Mouse (Mus musculus) frontal cortex, adult (tissue): ENCODE data around the gene Prkd1.

ENCODE experiments used
- ATAC-seq: cut with Nextera tagmentation; 2 replicates; pipeline ENCODE4 v1.9.2; 2017; ENCODE audit warnings: mild to moderate bottlenecking, moderate library complexity, mixed read lengths; ENCODE audit not compliant: low TSS enrichment

The Prkd1 gene

DNA sequence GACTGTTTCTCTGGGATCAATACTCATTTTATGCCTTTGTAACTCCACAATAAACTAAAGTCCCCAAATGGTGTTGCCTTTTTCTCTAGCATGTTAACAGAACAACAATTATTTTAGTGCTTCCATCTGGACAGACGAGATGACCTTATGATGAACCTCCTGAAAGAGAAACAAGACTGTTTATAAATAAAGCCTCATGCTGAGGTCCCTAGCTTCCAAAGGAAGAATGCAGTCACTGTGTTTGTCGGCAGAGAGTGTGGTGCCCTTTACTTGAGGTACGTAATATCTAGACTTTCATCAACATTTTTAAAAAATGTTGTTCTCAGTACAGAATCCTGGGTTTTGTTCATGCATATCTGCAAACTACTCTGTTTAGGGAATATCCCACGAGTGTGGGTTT lies 90.7 kb downstream of the Prkd1 start:
- ATAC-seq: no peak

DNA sequence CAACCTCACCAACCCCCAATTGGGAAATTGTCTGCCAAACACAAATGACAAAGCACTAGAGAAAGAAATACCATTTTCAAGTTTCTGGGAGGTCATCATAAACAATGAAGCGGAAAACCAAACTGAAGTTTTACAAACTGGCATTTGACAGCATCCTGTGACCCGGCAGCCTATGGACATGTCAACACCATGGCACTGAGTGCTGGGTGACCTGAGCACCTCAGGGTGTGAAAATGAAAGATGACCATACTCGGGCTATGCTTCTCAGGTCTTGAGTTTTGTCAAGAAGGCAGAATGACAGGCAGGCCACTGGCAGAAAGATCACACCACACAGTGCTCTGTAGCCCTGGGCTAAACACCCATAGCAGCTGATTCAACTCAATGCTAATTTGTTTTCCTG lies 94.7 kb downstream of the Prkd1 start:
- ATAC-seq: no peak

DNA sequence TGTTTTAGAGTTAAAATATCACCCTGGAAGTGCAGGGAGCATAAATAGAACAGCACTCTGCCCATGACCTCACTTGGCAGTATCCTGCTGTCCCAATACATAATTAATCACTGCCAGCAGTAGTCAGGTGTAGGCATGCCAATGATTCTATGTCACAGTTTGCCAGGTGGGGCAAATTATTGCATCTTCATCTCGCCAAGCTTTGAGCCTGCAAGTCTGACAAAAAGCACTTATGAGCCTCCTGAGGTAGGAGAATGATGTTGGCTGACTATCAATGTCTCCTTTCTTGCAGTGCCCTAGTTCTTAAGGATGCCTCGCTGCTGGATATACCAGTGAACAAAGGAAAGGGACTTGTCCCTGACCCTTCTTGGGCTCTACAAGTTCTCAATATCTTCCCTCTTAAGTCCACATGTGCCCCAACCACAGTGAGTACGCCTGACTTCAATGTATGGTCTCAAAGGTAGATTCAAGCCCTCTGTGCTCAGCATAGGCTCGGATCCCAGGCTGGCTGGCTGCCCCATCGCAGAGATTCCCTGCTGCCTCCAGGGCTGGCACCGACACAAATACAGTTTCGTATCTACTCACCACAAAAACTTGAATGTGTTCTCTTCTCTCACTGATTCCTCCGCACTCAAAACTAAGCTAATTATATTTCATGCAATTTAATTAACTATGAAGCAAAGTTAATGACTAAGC lies 98.9 kb downstream of the Prkd1 start:
- peak; percentile 94 for ATAC-seq

DNA sequence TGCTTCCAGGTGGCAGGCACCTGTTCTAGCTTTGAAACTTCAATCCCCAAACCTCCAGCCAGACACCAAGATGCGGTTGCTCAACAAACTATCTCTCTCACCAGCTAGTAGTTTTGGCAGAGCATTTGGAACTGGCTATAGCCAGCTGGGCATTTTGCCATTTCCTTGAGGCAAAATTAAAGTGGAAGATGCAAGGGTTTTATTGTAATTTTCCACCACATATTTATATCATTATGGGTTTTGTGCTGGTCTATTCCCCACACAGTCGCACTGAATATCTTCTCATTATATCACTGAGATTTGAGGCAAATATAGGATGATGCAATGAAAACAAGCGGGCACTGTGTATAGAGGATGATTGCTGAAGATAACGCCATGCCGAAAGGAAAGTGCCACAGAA lies 102.5 kb downstream of the Prkd1 start:
- no peak for ATAC-seq

DNA sequence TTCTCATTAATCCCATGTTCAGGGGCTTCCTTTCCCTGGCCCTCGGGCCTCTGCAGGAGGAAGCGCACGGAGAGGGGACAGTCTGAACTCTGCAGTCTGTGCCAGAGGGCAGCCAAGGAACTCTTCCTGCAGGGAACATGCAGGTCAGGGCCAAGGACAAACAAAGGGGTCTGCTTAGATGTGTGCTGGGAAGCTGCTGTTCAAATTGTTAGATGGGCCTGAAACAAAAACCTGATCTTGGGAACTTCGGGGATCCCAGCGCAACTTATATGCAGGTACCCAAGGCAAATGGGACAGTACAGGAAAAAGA lies 103.3 kb downstream of the Prkd1 start:
- no peak for ATAC-seq

DNA sequence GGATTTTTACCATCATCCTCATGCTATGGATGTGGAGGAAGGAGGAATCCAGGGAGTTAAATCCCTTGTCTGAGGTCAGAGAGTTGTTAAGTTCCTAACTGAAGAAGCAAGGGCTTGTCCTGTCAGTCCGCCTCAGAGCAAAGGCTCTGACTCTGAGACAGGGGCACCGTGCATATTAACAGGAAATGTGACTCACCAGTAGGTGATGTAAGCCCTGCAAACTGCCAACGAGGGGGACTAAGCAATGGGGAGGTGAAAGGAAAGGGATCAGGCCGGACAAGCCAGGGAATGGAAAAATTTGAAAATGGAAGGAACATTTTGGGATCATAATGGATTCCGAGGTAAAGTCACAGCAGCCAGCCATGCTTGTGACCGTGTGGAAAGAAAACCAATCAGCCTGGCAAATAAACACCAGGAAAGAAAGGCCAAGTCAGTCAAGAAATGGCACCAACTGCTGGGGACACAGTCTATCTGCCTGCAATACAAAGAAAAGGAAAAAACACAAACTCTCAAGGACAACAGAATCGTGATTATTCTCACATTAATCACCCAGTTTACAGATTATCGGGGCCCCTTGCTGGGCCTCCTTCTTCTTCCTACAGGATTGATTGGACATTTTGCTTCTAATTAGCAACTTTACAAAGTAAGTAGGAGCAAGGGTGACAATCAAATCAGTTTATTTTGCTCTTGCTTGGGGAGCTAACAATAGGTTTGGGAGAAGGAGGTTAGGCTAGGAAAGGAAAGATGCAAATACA lies 103.9 kb downstream of the Prkd1 start:
- no peak for ATAC-seq

DNA sequence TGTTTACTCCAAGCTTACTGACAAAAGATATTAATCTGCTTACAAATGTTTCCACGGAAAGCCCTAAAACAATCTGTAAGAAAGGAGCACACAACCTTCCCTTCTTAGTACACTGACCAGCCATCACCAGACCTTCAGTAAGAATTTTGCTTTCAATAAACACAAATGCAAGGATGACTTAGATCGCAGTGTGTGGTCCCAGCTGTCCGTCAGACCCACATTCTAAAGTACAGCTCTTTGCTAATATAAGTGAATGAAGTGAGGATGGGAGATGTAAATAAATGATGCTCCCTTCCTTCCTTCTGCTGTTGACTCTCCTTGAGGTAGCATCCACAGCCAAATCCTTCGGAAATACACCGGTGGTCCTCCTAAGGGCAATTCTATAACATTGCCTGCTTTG lies 108.1 kb downstream of the Prkd1 start:
- ATAC-seq: no peak

DNA sequence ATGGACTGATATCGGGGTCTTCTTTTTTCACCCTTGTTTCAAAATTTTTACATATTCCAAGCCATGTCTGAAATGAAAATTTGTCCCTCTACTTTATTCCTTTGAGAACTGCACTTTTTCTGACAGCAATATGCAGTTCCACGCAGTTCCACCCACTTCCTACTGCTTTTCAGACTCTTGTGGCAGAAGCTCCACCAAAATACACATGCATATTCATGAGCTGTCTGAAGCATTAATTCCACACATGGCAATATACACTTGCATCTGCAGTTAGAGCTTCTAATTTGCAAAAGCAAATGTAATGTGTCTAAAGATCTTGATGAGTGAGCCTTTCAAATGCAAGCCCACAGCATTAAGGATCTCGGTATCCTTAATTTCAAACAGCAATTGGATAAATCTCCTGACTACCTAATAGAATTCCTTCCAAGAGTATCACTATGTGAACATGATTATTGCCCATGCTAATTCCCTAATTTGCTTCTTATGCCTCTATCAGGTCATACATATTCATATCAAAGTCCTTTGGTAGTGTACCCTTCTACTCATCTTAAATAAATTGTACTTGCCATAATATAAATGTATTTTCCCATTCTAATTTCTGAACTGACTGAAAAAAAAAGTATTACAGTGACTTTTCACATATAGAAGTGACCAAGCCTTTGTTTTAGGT lies 110.5 kb downstream of the Prkd1 start:
- ATAC-seq: peak; percentile 98

DNA sequence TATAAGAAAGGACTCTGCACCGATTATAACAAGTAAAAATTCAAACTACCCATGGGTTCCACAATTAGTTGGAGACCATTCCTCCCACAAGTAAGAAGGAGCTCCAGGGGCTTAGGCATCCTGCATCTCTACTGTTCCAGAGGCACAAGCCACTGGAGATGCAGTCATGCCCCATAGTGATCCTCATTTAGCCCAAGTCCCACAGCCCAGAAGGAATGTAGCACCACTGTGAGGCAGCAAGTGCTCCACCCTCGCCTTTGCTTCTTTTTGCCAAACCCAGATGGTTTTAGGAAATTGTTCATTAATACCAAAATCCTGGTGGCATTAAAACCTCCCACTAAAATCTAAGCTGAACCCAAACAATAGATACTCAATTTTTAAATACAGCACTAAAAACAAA lies 111.1 kb downstream of the Prkd1 start:
- ATAC-seq: peak; percentile 78

DNA sequence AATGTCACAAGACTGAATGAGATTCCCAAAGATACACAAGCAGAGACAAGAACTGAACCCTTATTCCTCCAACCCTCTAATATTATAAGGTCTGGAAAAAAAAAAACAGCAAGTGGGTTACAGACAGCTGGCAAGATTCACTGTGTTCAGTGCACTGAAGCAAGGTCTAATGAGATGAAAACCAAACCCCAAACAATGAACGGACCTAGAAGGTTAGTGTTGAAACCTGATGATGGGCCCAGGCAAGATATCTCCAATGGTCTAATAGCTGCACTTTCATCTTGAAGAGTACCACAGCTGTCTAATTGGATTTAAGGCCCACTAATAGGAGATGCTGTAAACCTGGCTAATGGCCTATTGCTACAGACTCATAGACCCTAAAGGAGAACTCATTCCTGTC lies 111.9 kb downstream of the Prkd1 start:
- no peak for ATAC-seq

DNA sequence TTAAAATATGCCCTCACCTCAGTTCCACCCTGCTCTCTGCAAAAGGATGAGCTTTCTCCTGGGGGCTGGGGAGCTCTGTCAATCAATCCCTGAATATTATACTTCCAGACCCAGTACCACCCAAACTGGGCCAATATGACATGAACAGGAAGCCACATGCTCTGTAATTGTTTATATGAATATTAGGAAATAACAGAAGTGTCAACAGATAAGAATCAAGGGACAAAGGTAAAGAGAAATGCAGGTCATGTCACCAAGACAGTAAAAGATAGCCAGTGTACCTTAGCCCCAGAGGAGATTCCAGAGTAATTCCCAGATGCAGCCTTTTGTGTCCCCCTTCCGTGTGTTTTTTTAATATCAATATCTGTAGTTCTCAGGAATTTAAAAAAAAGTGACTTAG lies 120.3 kb downstream of the Prkd1 start:
- no peak for ATAC-seq

DNA sequence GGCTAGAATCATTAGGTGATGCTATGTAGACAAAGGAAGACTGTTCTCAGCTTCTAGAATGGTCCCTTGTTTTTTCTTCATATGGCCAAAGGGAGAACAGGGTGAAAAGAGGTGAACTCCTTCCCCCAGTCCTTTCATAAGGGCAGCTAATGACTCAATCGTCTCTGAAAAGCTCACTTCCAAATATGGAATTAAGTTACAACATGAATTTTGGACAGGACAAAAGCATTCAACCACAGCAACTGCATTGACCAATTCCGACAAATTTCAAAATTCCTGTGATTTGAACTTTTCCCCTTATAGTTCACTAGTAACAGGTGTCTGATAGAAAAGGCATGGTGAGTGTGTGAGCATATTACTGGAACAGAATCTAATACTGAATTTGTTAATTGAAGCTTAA lies 124.8 kb downstream of the Prkd1 start:
- no peak for ATAC-seq

DNA sequence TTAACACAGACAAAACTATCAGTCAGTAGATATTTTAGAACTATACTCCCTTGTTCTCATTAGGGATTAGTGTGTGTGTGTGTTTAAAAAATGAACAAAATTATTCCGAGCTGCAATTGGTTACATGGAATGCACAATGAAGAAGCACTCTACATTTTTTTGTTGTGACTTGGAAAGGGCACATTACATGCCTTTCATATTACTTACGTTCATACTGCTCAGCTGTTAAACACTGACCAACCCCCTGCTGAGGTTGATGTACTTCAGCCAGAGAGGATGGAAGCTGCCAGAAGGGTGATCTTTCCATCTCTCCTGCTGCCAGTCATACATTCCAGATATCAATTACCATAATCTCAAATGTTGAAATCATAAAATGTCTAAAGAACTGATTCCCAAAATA lies 134.4 kb downstream of the Prkd1 start:
- no peak for ATAC-seq

DNA sequence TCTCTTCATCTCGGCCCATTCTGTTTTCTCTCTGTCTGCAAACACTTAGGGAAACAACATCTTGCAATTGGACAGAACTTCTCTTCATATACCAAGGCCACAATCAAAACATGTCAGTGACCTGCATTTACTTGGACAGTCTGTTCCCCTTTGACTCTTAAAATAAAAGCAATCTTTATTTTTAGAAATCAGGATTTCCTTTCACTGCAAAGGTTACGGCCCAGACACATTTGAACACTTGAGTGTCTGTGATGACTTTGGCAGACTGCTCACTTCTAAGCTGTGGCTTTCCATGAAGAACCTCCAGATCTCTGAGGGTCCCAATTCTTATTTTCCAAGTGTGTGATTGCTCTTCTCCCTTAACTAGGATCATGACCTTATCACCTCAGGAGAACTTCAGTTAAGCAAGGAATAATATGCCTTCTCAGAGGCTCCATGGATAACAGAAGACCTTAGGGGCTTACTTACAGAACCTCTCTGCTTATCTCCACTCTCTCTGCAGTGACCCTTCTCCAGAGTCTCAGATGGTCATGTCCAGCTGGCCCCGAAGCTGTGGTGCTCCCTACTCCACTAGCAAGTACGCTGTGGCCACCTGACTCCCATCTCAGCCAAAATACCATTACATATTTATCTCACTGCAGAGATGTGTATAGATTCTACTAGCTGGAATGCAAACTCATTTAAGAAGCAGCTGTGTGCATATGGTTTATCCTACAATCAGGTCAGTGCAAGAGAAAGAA lies 137.2 kb downstream of the Prkd1 start:
- no peak for ATAC-seq

DNA sequence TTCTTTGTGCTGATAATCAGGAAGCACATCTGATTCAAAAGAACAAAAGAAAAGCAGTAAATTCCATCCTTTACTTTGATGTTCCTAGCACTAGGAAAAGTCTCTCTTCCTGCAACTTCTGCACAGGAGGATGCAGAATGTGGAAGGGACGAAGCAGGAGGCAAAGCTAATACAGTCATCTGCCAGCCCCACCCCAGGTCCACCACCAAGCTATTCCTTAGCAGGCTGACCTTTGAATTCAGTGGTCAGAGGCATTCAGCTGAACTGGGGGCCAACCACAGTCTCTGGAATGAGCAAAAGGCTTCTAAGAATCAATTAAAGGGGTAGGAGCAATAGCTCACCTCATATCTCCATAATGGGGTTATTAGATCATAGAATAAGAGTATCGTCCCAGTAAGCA lies 140.1 kb downstream of the Prkd1 start:
- no peak for ATAC-seq

DNA sequence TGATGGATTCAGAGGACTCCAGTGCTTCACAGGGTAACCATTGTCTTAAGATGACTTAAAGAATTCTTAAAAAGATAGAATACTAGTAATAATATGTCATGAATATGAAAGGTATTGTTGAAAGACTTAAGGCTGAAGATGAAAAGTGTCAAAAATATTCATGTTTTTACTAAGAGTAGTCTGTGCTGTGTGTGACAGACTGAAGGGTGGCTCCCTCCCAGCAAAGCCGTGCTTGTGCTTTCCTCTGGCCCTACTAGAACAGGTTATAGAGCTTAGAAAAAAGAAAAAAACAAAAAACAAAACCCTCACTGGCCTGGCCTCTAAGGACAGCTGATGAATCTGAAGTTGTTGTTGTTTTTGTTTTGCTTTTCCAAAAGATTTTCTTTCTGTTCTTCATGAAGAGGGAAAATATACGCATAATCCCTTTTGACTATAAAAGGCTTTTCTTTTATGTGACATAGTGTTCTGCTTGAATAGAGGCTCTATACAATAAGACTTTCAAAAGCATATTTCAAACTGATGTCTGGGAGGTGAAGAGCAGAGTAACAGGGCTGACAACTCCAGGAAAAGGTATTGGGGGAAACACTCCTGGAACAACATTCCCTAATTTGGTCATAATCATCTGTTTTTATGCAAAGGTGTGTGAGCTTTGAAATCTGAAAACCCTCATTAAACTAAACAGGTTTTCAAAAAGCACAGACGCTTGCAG lies 148.9 kb downstream of the Prkd1 start:
- ATAC-seq: no peak

DNA sequence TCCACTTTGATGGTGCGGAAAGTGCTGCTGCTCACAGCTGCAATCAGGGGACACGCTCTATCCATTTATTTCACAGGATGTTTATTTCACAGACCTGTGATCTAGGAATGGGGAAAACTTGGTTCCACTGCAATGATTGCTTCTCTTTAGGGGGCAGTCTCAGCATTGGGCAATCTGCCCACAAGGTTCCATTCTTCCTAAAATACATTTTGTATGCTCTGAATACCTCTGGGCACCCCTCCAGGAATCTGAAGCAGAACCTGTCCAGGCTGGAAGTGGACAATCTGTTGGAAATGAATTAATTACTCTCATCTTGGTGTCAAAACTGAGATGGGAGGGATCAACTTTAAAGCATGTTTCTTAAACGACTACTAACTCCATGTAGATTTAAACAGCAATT lies 152.9 kb downstream of the Prkd1 start:
- ATAC-seq: no peak

DNA sequence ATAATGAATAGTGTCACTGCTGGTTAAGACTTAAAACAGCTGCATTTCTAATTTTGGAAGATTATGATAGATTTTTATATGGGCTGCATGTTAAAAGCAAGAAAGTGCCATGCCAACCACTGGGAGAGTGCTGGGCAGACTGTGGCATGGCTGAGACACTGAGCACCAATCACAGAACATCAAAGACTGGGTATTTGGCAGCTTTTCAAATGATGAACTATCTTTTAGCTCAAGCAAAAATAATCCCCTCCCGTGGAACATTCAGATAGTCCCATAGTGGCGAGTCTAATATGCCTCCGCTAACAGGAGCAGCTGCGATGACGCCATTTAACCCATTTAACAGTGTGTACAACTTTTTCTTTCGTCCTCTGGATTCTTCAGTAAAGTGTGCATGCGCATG lies 169.1 kb downstream of the Prkd1 start:
- peak; percentile 47; the same call in 1 of the 2 replicates for ATAC-seq

DNA sequence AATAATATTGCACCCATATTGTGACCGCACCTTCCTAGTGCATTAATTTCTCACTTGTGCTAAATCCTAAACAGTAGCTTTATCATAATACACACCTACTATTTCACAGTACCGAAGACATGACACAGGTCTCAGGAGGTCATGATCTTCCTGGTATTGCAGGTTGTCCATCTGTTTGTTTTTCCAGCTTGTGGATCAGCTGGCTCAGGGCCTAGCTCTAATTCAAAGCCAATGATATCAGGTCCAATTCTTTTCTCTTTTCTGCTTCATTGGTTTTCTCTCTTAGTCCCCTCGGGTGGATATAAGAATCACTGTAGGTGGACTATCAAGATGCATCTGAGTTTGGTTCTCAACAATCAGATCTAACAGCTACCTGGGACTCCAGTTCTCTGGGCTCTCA lies 191.7 kb downstream of the Prkd1 start:
- ATAC-seq: no peak

DNA sequence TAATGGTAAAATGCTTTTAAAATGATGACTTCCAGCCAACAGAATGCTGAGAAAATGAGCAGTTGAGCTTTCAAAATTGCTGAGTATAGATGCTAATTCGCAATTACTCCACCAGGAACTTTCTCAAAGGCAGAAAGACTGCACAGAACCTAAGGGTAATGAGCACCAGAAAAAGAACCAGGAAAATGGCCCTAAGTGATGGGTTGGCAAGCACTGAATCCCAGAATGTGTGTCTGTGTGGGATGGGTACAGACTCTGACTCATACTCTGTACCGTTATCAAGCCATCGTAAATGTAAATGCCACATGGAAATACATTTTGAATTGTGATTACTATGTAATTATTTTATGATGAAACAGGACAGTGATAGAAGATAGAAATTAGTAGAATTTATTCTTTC lies 197.1 kb downstream of the Prkd1 start:
- ATAC-seq: peak; percentile 100

DNA sequence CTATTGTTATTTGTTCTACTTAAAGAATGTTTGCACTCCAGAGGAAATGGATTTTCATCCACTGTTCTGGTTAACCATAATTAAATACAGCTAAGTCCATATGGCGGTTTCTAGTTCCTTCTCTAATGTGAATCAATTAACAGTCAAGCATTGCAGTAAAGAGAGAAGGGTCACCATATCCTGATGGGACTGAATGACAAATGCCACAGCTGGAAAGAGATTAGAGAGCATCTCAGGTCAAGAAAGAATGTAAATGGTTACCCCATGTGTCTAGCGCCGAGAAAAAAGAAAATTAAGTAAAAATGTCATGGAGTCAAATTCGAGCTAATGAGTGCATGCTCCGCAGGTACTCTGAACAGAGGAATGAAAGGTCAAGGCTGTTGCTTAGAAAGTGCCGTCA lies 212.2 kb downstream of the Prkd1 start:
- ATAC-seq: no peak

DNA sequence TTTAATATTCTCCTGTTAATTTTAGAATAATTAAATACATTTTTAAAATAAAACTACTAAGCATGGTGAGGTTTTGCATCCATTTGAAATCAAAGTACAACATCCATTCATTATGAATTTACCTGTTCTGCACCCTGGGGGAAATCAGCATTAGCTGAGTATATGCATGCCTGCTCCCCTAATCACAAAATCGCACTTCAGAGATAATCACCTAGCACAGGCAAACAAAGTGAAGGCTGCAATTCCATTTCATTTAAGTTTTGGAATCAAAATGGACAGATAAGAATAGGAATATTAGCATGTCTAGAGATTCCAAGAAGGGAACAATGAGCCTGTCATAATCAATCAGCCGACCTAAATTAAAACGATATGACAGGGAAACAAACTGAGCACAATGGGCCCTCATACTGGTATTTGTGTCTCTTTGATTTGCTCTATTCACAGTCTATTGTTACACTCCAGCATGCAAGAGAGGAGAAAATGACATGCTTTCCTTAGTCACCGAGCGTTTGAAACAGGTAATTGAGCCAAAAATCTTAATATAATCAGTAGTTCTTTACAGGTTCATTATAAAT lies 218.7 kb downstream of the Prkd1 start:
- ATAC-seq: no peak
